Mouse (Mus musculus) thymus, adult 18-20 months (tissue): Measurements from ENCODE around the gene Fam216b.

ENCODE experiments used
- DNase-seq, 2 experiments: peaks; one replicate each; pipeline ENCODE4 v3.0.0; 2022; ENCODE audit warnings: mixed read lengths in 2 of 2

Gene Fam216b

GRCm38 (mm10) chr14:78041886-78042526, 46.8 kb downstream of the Fam216b start:
- DNase-seq: no peak

- DNase-seq: no peak
Measured at GRCm38 (mm10) chr14:78040643-78041042, 48.2 kb downstream of the Fam216b start.

DNA sequence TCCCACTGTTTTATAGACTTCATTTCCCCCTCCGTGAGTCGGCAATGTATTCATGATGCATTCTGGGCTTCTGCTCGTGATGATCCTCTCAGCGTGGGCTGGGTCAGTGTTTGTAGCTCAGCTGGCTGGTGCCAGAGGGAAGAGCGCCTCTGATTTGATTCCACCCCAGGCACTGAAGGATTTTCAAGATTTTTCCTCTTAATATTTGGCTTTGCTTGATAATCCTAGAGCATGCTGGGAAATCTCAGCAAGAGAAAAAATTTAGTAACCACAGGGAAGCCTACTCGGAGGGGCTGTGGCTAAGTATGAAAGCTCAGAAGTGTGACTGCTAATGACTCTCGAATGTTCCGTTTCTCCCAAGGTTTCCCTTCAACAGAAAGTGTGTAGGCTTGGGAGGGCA, 49.9 kb downstream of the Fam216b start:
- DNase-seq: no peak
